Mouse (Mus musculus): Measurements from ENCODE around the gene Rab5c. TPM values are rescaled to one million over a fixed set of nuclear protein-coding genes. Genes with fewer than 3 reads are reported as not detected.

The Rab5c gene
- polyA plus RNA-seq, 1 experiment, result 445 TPM

DNA sequence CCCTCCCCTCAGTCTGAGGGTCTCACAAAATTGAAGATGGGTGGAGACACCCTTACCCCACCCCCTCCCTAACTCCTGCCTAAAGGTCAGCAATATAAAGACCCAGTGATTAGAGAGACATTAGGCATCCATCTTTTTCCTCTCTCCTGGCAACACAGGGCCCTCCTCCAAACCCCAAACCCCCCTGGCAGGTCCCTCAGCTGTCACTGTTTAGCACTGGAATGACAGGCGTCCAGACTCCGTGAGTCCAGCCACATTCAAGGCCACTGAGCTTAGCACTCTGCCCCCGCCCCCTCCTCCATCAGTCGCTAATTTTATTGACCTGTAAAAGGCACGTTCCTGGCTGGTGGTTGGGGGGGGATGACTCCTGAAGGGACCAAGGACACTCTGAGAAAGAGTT, 44.9 kb downstream of the Rab5c start:
- no peak for DNase-seq
- WGBS, result 37% methylated on average over 5 of the region's 5 CpGs
- H3K27ac ChIP-seq (ENCODE audit: insufficient read depth, low read depth, low read length), result no peak overlapping the region

DNA sequence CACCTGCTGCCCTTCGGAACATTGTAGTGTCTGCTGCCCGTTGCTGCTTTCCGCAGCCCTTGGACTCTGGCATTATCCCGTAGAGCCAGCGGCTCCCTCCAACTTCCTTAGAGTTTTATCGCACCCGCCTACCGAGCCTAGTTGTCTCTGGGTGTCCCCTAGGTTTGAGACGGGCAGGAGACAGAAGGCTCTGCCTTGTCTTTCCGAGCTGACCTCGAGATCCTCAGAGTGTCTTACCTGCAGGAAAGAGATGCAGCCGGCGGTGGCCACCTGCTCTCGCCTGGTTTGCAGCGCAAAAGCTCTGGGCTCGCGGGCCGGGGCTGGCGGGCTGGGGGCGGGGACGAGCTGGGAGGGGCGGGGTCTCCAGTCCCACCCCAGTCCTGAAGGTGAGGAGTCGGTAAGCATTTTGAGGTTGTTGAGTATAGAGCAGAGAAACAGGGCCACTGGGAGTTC, 45.8 kb downstream of the Rab5c start, which contains the start of gene Zfp385c:
TSS of gene Zfp385c (minus strand) at position 292 of the 453 bp plus-strand sequence.
- 3% methylated on average over 23 of the region's 23 CpGs for WGBS
- peak within 1 kb of the TSS; percentile 18; the same call in 1 of the 2 replicates for H3K4me3 ChIP-seq (ENCODE audit: insufficient read depth, low read depth, low read length)
- TF ChIP-seq CTCF (conservative IDR thresholded peaks at IDR 0.05; ENCODE audit: insufficient read depth, insufficient read length, low read depth, low read length), result no peak
- TF ChIP-seq POLR2A (IDR thresholded peaks at IDR 0.05; ENCODE audit: low read depth, low read length), result no peak
- DNase-seq, result peak; percentile 34
- H3K36me3 ChIP-seq (ENCODE audit: control insufficient read depth, insufficient read depth, low read length), result no peaks in the 10 kb centered on the region
- no peaks in the 10 kb centered on the region for H3K27me3 ChIP-seq (replicated peaks; ENCODE audit: control insufficient read depth, insufficient read depth, low read length)
- no peak within 1 kb of the TSS for H3K27ac ChIP-seq (ENCODE audit: insufficient read depth, low read depth, low read length)
- 0 out of 2 replicates have a peak, but pooled peaks cover 3% of the 10 kb centered on the region for H3K4me1 ChIP-seq (ENCODE audit: control insufficient read depth, insufficient read depth, low read length)

More for the DNA sequence above, 44.9 kb downstream of the Rab5c start:
- no peak for TF ChIP-seq POLR2A (IDR thresholded peaks at IDR 0.05; ENCODE audit: low read depth, low read length)
- no peak for TF ChIP-seq CTCF (conservative IDR thresholded peaks at IDR 0.05; ENCODE audit: insufficient read depth, insufficient read length, low read depth, low read length)
- Histone ChIP-seq H3K27me3 (replicated peaks; ENCODE audit: control insufficient read depth, insufficient read depth, low read length) (no peaks in the 10 kb centered on the region), H3K36me3 (ENCODE audit: control insufficient read depth, insufficient read depth, low read length) (no peaks in the 10 kb centered on the region), H3K4me1 (ENCODE audit: control insufficient read depth, insufficient read depth, low read length) (0 out of 2 replicates have a peak, but pooled peaks cover 3% of the 10 kb centered on the region), H3K4me3 (ENCODE audit: insufficient read depth, low read depth, low read length) (no peak overlapping the region)

DNA sequence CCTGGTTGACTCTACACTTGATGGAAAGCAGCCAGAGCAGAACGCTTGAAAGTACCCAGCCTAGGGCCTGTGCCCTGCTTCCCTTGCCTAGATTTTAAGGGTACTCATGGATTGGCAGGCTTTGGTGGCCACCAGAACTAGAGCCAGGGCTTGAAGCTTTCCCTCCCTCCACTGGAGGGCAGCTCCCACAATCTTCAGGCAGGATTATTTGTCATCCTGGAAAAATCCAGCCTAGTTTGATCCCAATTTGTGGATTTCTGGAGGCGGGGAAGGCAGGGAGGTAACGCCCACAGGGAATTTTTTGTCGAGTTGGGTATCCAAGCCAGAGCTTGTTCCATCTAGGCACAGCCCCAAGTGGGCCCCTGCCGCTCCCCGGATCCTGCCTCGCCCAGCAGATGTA, 47.6 kb downstream of the Rab5c start:
- TF ChIP-seq CTCF (conservative IDR thresholded peaks at IDR 0.05; ENCODE audit: insufficient read depth, insufficient read length, low read depth, low read length), result no peak
- TF ChIP-seq POLR2A (IDR thresholded peaks at IDR 0.05; ENCODE audit: low read depth, low read length), result no peak
- Histone ChIP-seq H3K4me3 (ENCODE audit: insufficient read depth, low read depth, low read length) (0 out of 2 replicates have a peak overlapping the region, but pooled peaks have one; percentile 6), H3K27ac (ENCODE audit: insufficient read depth, low read depth, low read length) (no peak overlapping the region), H3K36me3 (ENCODE audit: control insufficient read depth, insufficient read depth, low read length) (no peaks in the 10 kb centered on the region), H3K4me1 (ENCODE audit: control insufficient read depth, insufficient read depth, low read length) (0 out of 2 replicates have a peak, but pooled peaks cover 3% of the 10 kb centered on the region), H3K27me3 (replicated peaks; ENCODE audit: control insufficient read depth, insufficient read depth, low read length) (no peaks in the 10 kb centered on the region)
- no peak for DNase-seq
- 84% methylated on average over 7 of the region's 7 CpGs for WGBS

DNA sequence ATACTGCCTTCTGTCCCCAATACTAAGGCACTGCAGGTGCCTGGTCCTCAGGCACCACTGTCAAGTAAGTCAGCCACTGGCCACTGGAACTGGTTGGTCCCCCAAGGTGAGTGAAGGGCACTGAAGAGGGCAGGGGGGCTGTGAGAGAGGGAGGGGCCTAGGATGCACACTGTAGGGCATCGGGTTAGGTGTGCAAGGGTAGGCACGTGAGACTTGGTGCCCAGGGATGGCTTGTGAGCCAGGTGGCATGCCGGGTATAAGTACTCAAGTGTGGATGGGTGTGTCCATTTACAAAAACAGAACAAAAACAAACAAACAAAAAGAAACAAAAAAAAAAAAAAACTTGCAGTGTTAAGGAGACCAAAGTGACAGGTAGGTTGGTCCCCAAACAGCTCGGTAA, 49.6 kb downstream of the Rab5c start:
- 74% methylated on average over 4 of the region's 4 CpGs for WGBS
- TF ChIP-seq POLR2A (IDR thresholded peaks at IDR 0.05; ENCODE audit: low read depth, low read length) (no peak), CTCF (conservative IDR thresholded peaks at IDR 0.05; ENCODE audit: insufficient read depth, insufficient read length, low read depth, low read length) (no peak)

DNA sequence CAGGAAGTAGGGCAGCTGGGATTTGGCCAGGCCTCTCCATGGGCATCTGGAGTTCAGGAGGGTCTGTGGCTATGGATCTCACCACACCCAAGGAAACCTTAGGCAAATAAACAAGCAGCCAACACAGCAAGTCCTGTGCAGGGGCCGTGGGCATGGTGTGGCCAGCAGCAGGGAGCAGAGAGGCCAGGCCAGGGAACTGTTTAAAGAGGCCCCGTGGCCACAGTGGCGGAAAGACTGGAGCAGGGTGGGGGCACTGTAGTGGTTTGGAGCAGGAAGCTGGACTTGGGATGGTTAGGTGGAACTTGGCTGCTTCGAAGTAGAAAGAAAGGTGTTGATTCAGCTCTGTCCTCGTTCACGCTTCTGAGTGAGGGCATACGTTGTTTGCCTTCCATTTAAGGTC, 50.8 kb downstream of the Rab5c start:
- H3K36me3 ChIP-seq (ENCODE audit: control insufficient read depth, insufficient read depth, low read length), result no peaks in the 10 kb centered on the region
- H3K4me3 ChIP-seq (ENCODE audit: insufficient read depth, low read depth, low read length), result no peak overlapping the region
- H3K27ac ChIP-seq (ENCODE audit: insufficient read depth, low read depth, low read length), result no peak overlapping the region
- no peak for DNase-seq
- TF ChIP-seq POLR2A (IDR thresholded peaks at IDR 0.05; ENCODE audit: low read depth, low read length) (no peak), CTCF (conservative IDR thresholded peaks at IDR 0.05; ENCODE audit: insufficient read depth, insufficient read length, low read depth, low read length) (no peak)
- 91% methylated on average over 7 of the region's 7 CpGs for WGBS
- H3K27me3 ChIP-seq (replicated peaks; ENCODE audit: control insufficient read depth, insufficient read depth, low read length), result no peaks in the 10 kb centered on the region
- H3K4me1 ChIP-seq (ENCODE audit: control insufficient read depth, insufficient read depth, low read length), result 0 out of 2 replicates have a peak, but pooled peaks cover 3% of the 10 kb centered on the region

More for the DNA sequence above, 49.6 kb downstream of the Rab5c start:
- no peak overlapping the region for H3K27ac ChIP-seq (ENCODE audit: insufficient read depth, low read depth, low read length)
- H3K4me1 ChIP-seq (ENCODE audit: control insufficient read depth, insufficient read depth, low read length), result 0 out of 2 replicates have a peak, but pooled peaks cover 3% of the 10 kb centered on the region
- no peak overlapping the region for H3K4me3 ChIP-seq (ENCODE audit: insufficient read depth, low read depth, low read length)
- no peak for DNase-seq
- no peaks in the 10 kb centered on the region for H3K36me3 ChIP-seq (ENCODE audit: control insufficient read depth, insufficient read depth, low read length)
- H3K27me3 ChIP-seq (replicated peaks; ENCODE audit: control insufficient read depth, insufficient read depth, low read length), result no peaks in the 10 kb centered on the region

DNA sequence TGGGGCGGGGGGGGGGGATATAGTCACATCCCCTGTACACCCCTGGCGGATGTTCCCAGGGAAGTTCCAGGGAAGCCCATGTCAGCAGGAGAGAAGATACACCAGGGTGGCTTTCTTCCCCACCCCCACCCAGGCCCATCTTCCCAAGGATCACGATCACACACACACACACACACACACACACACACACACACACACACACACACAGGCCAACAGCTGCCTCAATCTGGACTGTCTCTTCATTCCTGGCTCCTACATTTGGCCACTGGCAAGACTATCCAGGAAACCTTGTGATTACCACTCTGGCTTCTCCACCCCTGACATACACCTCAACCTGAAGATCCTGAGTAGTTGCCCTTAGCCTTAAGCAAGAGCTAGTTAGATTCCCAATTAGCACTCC, 52.6 kb downstream of the Rab5c start:
- H3K27ac ChIP-seq (ENCODE audit: insufficient read depth, low read depth, low read length), result no peak overlapping the region
- H3K4me1 ChIP-seq (ENCODE audit: control insufficient read depth, insufficient read depth, low read length), result no peaks in the 10 kb centered on the region
- no peak overlapping the region for H3K4me3 ChIP-seq (ENCODE audit: insufficient read depth, low read depth, low read length)
- TF ChIP-seq POLR2A (IDR thresholded peaks at IDR 0.05; ENCODE audit: low read depth, low read length), result no peak
- no peak for TF ChIP-seq CTCF (conservative IDR thresholded peaks at IDR 0.05; ENCODE audit: insufficient read depth, insufficient read length, low read depth, low read length)
- no peaks in the 10 kb centered on the region for H3K36me3 ChIP-seq (ENCODE audit: control insufficient read depth, insufficient read depth, low read length)
- 83% methylated on average over 3 of the region's 3 CpGs for WGBS
- DNase-seq, result no peak
- H3K27me3 ChIP-seq (replicated peaks; ENCODE audit: control insufficient read depth, insufficient read depth, low read length), result no peaks in the 10 kb centered on the region

DNA sequence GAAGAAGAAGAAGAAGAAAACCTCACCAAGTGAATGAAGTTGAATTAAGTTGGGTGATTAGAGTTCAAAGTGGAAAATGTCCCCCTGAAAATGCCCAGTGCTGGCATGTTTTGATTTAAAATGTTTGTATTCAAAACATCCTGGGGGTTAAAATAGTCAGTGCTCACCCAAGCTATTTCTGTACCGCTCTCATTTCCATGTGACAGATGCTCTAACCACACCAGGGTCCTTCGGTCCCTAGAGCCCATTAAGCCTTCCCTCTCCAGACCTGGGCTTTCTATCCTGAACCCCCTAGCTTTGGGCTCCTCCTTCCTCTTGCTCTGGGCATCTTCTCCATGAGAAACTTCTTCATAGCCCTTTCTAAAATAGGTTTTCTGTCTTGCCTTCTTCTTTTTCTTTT, 53.9 kb downstream of the Rab5c start:
- WGBS, result 56% methylated on average over 2 of the region's 2 CpGs
- Histone ChIP-seq H3K4me1 (ENCODE audit: control insufficient read depth, insufficient read depth, low read length) (no peaks in the 10 kb centered on the region), H3K27me3 (replicated peaks; ENCODE audit: control insufficient read depth, insufficient read depth, low read length) (no peaks in the 10 kb centered on the region), H3K36me3 (ENCODE audit: control insufficient read depth, insufficient read depth, low read length) (no peaks in the 10 kb centered on the region), H3K27ac (ENCODE audit: insufficient read depth, low read depth, low read length) (no peak overlapping the region), H3K4me3 (ENCODE audit: insufficient read depth, low read depth, low read length) (no peak overlapping the region)
- DNase-seq, result no peak
- TF ChIP-seq CTCF (conservative IDR thresholded peaks at IDR 0.05; ENCODE audit: insufficient read depth, insufficient read length, low read depth, low read length) (no peak), POLR2A (IDR thresholded peaks at IDR 0.05; ENCODE audit: low read depth, low read length) (no peak)
